Mouse (Mus musculus) stomach, embryonic 14.5 days (tissue): Measurements from ENCODE around the gene Nfix. TPM values are rescaled to one million over a fixed set of nuclear protein-coding genes. Genes with fewer than 3 reads are reported as not detected.

Source experiments
- ATAC-seq: fragments of 200-750 bp; cut with Nextera tagmentation; 2 replicates; pipeline ENCODE4 v1.8.0; 2017; ENCODE audit warnings: low read depth, moderate TSS enrichment; ENCODE audit not compliant: insufficient number of reproducible peaks, insufficient read depth, low FRiP score
- H3K27ac ChIP-seq: fragments of 300-500 bp; sonication (generic); 2 replicates; pipeline ENCODE4 v1.5.1; 2014; ENCODE audit warnings: mild to moderate bottlenecking, low read length, moderate library complexity, mixed read lengths
- H3K27me3 ChIP-seq: fragments of 300-500 bp; sonication (generic); 2 replicates; pipeline ENCODE4 v1.6.1; 2014; ENCODE audit warnings: low read length, control low read depth, mixed read lengths; ENCODE audit not compliant: control insufficient read depth, insufficient read depth
- H3K36me3 ChIP-seq: fragments of 300-500 bp; sonication (generic); 2 replicates; pipeline ENCODE4 v1.6.1; 2014; ENCODE audit warnings: mild to moderate bottlenecking, control low read depth, low read length, moderate library complexity, mixed read lengths; ENCODE audit not compliant: control insufficient read depth, insufficient read depth
- H3K4me1 ChIP-seq: fragments of 300-500 bp; sonication (generic); 2 replicates; pipeline ENCODE4 v1.6.1; 2014; ENCODE audit warnings: low read length, control low read depth, mixed read lengths; ENCODE audit not compliant: control insufficient read depth, insufficient read depth
- H3K4me2 ChIP-seq: fragments of 300-500 bp; sonication (generic); replicated peaks from 2 replicates; pipeline ENCODE4 v1.6.1; 2014; ENCODE audit warnings: low read depth, low read length, control low read depth
- H3K4me3 ChIP-seq: fragments of 300-500 bp; sonication (generic); 2 replicates; pipeline ENCODE4 v1.5.1; 2014; ENCODE audit warnings: low read depth, low read length, control low read depth
- H3K9ac ChIP-seq: fragments of 300-500 bp; sonication (generic); replicated peaks from 2 replicates; pipeline ENCODE4 v1.6.1; 2014; ENCODE audit warnings: low read depth, mild to moderate bottlenecking, control low read depth, low read length, moderate library complexity, mixed read lengths
- H3K9me3 ChIP-seq: fragments of 300-500 bp; sonication (generic); 2 replicates; pipeline ENCODE4 v1.6.1; 2016; ENCODE audit warnings: low read depth, low read length, control low read depth; ENCODE audit not compliant: control insufficient read depth
- WGBS: fragments of 180-500 bp; shearing (Covaris S2); extraction: QIAGEN DNeasy Blood & Tissue Kit; methylation state at CpG from one replicate; pipeline ENCODE4 v1.1.7; 2014; 5-methylcytosine and 5-hydroxymethylcytosine counted together
- polyA plus RNA-seq: library from polyadenylated mRNA; unstranded; fragments of >200 nt; fragmentation: Nextera tagmentation; extraction: Ambion mirVana; gene quantifications from 2 replicates; pipeline ENCODE4 v1.2.1, GENCODE M21; 2014

The Nfix gene
- polyA plus RNA-seq, 1 experiment from 2014 or later = 37.8 TPM

GRCm38 (mm10) chr8:84840248-84840999, 40.3 kb upstream of the Nfix start, which contains the start of gene Rad23a:
Gene Rad23a, minus strand, starts transcription at chr8:84840665.
- WGBS = under 1% methylated on average over 45 of the region's 55 CpGs
- Histone ChIP-seq H3K4me2 (peak within 1 kb of the TSS; percentile 59), H3K4me3 (peak within 1 kb of the TSS; percentile 87), H3K36me3 (peaks cover 78% of the 10 kb centered on the region), H3K27me3 (no peaks in the 10 kb centered on the region), H3K9ac (peak within 1 kb of the TSS; percentile 88), H3K9me3 (no peaks in the 10 kb centered on the region), H3K27ac (peak within 1 kb of the TSS; percentile 93), H3K4me1 (peaks cover 25% of the 10 kb centered on the region)
- ATAC-seq = peak; percentile 93

DNA sequence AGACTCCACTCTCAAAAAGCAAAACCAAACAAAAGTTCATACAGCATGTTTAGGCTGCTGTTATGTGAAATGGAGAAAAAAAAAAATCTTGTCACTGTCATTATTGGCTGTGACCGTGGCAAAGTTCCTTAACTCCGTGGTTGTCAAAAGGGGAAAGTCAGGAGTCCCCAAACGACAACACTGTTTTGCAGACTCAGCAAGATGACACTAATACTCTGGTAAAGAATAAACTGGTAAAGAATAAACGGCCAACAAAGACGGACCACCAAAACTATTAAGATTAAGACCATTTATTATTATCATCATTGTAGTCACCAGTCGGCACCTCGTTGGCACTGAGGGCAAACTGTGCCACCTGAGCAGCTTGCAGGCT, 39.7 kb upstream of the Nfix start:
- Histone ChIP-seq H3K27ac (peak overlapping the region; percentile 93), H3K4me2 (peak overlapping the region; percentile 59), H3K9me3 (no peaks in the 10 kb centered on the region), H3K4me1 (peaks cover 25% of the 10 kb centered on the region), H3K4me3 (peak overlapping the region; percentile 87), H3K36me3 (peaks cover 77% of the 10 kb centered on the region), H3K27me3 (no peaks in the 10 kb centered on the region), H3K9ac (peak overlapping the region; percentile 88)
- ATAC-seq = no peak
- WGBS = 2% methylated on average over 7 of the region's 7 CpGs

- Histone ChIP-seq H3K9ac (peak overlapping the region; percentile 88; the same call in 1 of the 2 replicates), H3K4me3 (peak overlapping the region; percentile 87), H3K4me1 (peaks cover 25% of the 10 kb centered on the region), H3K4me2 (peak overlapping the region; percentile 59), H3K27me3 (no peaks in the 10 kb centered on the region), H3K36me3 (peaks cover 77% of the 10 kb centered on the region), H3K27ac (peak overlapping the region; percentile 93; the same call in 1 of the 2 replicates), H3K9me3 (no peaks in the 10 kb centered on the region)
- WGBS = 84% methylated on average over 2 of the region's 2 CpGs
- no peak for ATAC-seq
Measured at GRCm38 (mm10) chr8:84839411-84839810, 39.3 kb upstream of the Nfix start.

DNA sequence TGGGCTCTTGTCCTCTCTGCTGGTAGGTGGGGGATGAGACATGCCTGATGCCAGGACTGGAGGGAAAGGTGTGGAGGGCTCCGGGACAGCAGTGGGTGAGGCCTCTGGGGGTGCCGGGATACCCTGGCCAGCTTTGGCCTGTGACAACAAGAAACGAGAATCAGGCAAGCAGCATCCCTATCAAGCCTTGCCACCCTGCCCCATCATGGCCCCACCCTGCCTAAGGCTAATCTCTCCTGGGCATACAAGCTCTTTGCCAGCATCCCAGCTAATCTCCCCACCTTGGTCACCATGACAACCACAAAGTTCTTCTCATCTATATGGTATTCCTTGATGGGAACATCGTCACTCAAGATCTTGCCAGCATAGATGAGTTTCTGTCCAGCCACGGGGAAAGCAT, 38.4 kb upstream of the Nfix start:
- no peak overlapping the region for H3K4me3 ChIP-seq
- H3K27ac ChIP-seq = no peak overlapping the region
- 87% methylated on average over 5 of the region's 5 CpGs for WGBS
- no peak overlapping the region for H3K9ac ChIP-seq
- ATAC-seq = peak; percentile 11; the same call in 1 of the 2 replicates
- H3K27me3 ChIP-seq = no peaks in the 10 kb centered on the region
- H3K4me2 ChIP-seq = no peak overlapping the region
- H3K36me3 ChIP-seq = peaks cover 76% of the 10 kb centered on the region
- H3K9me3 ChIP-seq = no peaks in the 10 kb centered on the region
- peaks cover 25% of the 10 kb centered on the region for H3K4me1 ChIP-seq

- WGBS = 82% methylated on average over 15 of the region's 15 CpGs
- Histone ChIP-seq H3K4me3 (no peak overlapping the region), H3K9me3 (no peaks in the 10 kb centered on the region), H3K9ac (no peak overlapping the region), H3K27ac (no peak overlapping the region), H3K27me3 (no peaks in the 10 kb centered on the region), H3K4me1 (peaks cover 29% of the 10 kb centered on the region), H3K4me2 (no peak overlapping the region), H3K36me3 (peaks cover 70% of the 10 kb centered on the region)
- no peak for ATAC-seq
Measured at GRCm38 (mm10) chr8:84837912-84838470, 37.8 kb upstream of the Nfix start.

- Histone ChIP-seq H3K27me3 (no peaks in the 10 kb centered on the region), H3K36me3 (peaks cover 64% of the 10 kb centered on the region), H3K4me1 (peaks cover 29% of the 10 kb centered on the region), H3K9ac (no peak overlapping the region), H3K4me2 (no peak overlapping the region), H3K4me3 (no peak overlapping the region), H3K9me3 (no peaks in the 10 kb centered on the region), H3K27ac (no peak overlapping the region)
- WGBS = 38% methylated on average over 8 of the region's 8 CpGs
- ATAC-seq = no peak
Measured at GRCm38 (mm10) chr8:84837149-84837911, 37.2 kb upstream of the Nfix start.

DNA sequence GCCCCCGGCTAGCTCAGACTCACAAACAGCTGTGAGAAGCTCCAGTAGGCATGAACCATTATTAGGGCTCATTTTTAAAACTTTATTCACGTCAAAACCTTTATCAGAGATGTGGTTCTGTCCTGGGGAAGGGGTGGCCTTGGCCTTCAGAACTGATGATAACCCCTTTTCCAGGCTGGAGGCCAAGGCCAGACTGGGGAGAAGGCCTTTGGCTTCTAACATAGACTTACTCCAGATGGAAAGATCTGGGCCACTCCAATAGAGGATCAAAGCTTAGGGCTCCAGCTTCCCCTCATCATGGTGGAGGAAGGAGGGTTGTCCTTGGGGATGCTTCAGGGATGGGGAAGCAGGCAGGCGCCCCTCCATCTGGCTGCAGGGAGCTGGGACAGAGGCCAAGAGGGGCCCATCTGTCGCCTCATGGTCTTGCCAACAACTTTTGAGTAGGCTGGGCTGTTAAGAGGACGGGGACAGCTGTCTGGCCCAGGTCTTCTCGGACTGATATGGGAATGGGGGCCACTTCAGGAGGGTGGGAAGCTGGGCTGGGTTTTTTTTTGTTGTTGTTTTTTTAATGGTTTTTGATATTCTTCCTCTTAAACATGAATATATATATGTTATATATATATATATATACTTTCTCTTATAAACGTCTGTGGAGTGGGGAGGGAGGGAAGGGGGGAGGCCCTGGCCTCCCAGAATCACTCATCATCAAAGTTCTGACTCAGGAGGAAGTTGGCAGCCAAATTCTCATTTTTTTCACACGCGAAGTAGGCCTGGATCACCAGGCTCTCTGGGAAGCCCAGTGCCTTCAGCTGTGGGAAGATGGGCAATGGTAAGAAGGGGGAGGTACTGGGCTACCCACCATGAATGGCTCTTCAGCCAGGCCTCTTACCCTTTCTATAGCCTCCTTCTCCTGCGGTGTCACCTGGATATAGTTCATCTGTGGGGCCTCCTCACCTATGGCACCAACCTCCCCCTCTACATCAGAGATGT, 35.0 kb upstream of the Nfix start:
- no peak overlapping the region; the same call in 1 of the 2 replicates for H3K27ac ChIP-seq

More for the DNA sequence above, 35.0 kb upstream of the Nfix start:
- ATAC-seq = no peak
- H3K27me3 ChIP-seq = no peaks in the 10 kb centered on the region
- no peak overlapping the region for H3K4me3 ChIP-seq
- 67% methylated on average over 10 of the region's 10 CpGs for WGBS
- H3K9me3 ChIP-seq = no peaks in the 10 kb centered on the region
- H3K36me3 ChIP-seq = peaks cover 52% of the 10 kb centered on the region
- H3K9ac ChIP-seq = no peak overlapping the region
- H3K4me1 ChIP-seq = peaks cover 29% of the 10 kb centered on the region
- no peak overlapping the region for H3K4me2 ChIP-seq
